Mouse (Mus musculus): ENCODE data around the gene Olfr1284.
A peak's percentile ranks its signal among the peaks of the same experiment; 100 is the strongest.

Olfr1284 gene

GRCm38 (mm10) chr2:111375222-111375621 is at the start of gene Olfr1284:
Olfr1284 (plus strand) TSS chr2:111375522.
- DNase-seq (ENCODE audit: low spot score in 2 of 2) = no peak

GRCm38 (mm10) chr2:111326220-111326619 is 49.1 kb upstream of the Olfr1284 start, which contains the start of gene Olfr1281:
Olfr1281 (plus strand) TSS chr2:111326520.
- DNase-seq (ENCODE audit: low spot score in 2 of 2) = no peak

- peak in 1 of 2 experiments; percentile 6 for DNase-seq (ENCODE audit: low spot score in 2 of 2)
Measured at GRCm38 (mm10) chr2:111333721-111334120, 41.6 kb upstream of the Olfr1284 start.

GRCm38 (mm10) chr2:111335976-111336375 is 39.3 kb upstream of the Olfr1284 start, which contains the start of gene Olfr1282:
Olfr1282 (minus strand) TSS chr2:111336076.
- no peak for DNase-seq (ENCODE audit: low spot score in 2 of 2)

GRCm38 (mm10) chr2:111366490-111366889 is 8.8 kb upstream of the Olfr1284 start, which contains the start of gene Olfr1283:
Olfr1283 (plus strand) TSS chr2:111366790.
- DNase-seq (ENCODE audit: low spot score in 2 of 2) = no peak

GRCm38 (mm10) chr2:111422931-111423330 is 47.6 kb downstream of the Olfr1284 start, which contains the start of gene Olfr1286:
Olfr1286 (minus strand) TSS chr2:111423115.
- DNase-seq (ENCODE audit: low spot score in 2 of 2) = no peak
